Mouse (Mus musculus) liver, adult 2 months (tissue): Measurements from ENCODE around the gene Ncstn.

ENCODE experiments used
- CTCF ChIP-seq: fragments of 200-500 bp; IDR thresholded peaks from 2 replicates; pipeline ENCODE4 v1.5.1; 2011; ENCODE audit warnings: low read depth, low read length, control low read depth
- POLR2A ChIP-seq: fragments of 200-500 bp; IDR thresholded peaks from 2 replicates; pipeline ENCODE4 v1.6.1; 2011; ENCODE audit warnings: low read length, control low read depth; ENCODE audit not compliant: insufficient read depth; ENCODE audit errors: extremely low read depth

- no peak for TF ChIP-seq CTCF
- no peak for TF ChIP-seq POLR2A
These were observed 21.9 kb downstream of the Ncstn start for GRCm38 (mm10) chr1:172060659-172061058.
